Mouse (Mus musculus): ENCODE measurements around the gene Timp2. TPM values are rescaled to one million over a fixed set of nuclear protein-coding genes. Genes with fewer than 3 reads are reported as not detected.

Gene Timp2
- total RNA-seq, 1 experiment = 52.4 TPM

- no peaks in the 10 kb centered on the region for H3K9me3 ChIP-seq (ENCODE audit: control insufficient read depth, insufficient read depth, low read depth, low read length)
- TF ChIP-seq HCFC1 (IDR thresholded peaks at IDR 0.05; ENCODE audit: borderline replicate concordance, insufficient read depth, low read length) (no peak), MAFK (IDR thresholded peaks at IDR 0.05; ENCODE audit: insufficient read depth, low read depth, low read length) (no peak), ZC3H11A (IDR thresholded peaks at IDR 0.05; ENCODE audit: borderline replicate concordance, low read depth, low read length) (no peak), ZNF384 (IDR thresholded peaks at IDR 0.05; ENCODE audit: low read depth, low read length) (no peak), CHD2 (IDR thresholded peaks at IDR 0.05; ENCODE audit: low read depth, low read length) (no peak)
- H3K9ac ChIP-seq (ENCODE audit: insufficient read depth, low read depth, low read length, poor library complexity, severe bottlenecking) = no peak overlapping the region
- in situ Hi-C loops (cut with MboI; ENCODE audit: low sequenced_read_pairs in 2 of 2, unreplicated experiment in 2 of 2) = no loop called here
- no peaks in the 10 kb centered on the region for H3K4me1 ChIP-seq (ENCODE audit: control insufficient read depth in 2 of 2, insufficient read depth in 2 of 2, low read length in 2 of 2, poor library complexity in 1 of 2)
- no peak overlapping the region for H3K4me3 ChIP-seq (ENCODE audit: insufficient read depth in 1 of 2, low read depth in 1 of 2, low read length in 2 of 2, poor library complexity in 1 of 2, severe bottlenecking in 1 of 2)
- peak; percentile 53 for DNase-seq (ENCODE audit: low read depth, low spot score)
- H3K36me3 ChIP-seq (ENCODE audit: control insufficient read depth, insufficient read depth, low read length, poor library complexity, severe bottlenecking) = peaks cover 73% of the 10 kb centered on the region
- H3K27ac ChIP-seq (ENCODE audit: insufficient read depth, low read depth, low read length, poor library complexity, severe bottlenecking) = no peak overlapping the region
Measured at GRCm38 (mm10) chr11:118269827-118270226, 85.7 kb downstream of the Timp2 start.

GRCm38 (mm10) chr11:118266666-118267046 is 88.9 kb downstream of the Timp2 start:
- Histone ChIP-seq H3K9ac (ENCODE audit: insufficient read depth, low read depth, low read length, poor library complexity, severe bottlenecking) (no peak overlapping the region), H3K4me3 (ENCODE audit: insufficient read depth in 1 of 2, low read depth in 1 of 2, low read length in 2 of 2, poor library complexity in 1 of 2, severe bottlenecking in 1 of 2) (no peak overlapping the region), H3K36me3 (ENCODE audit: control insufficient read depth, insufficient read depth, low read length, poor library complexity, severe bottlenecking) (peaks cover 78% of the 10 kb centered on the region), H3K27ac (ENCODE audit: insufficient read depth, low read depth, low read length, poor library complexity, severe bottlenecking) (no peak overlapping the region), H3K9me3 (ENCODE audit: control insufficient read depth, insufficient read depth, low read depth, low read length) (no peaks in the 10 kb centered on the region), H3K4me1 (ENCODE audit: control insufficient read depth in 2 of 2, insufficient read depth in 2 of 2, low read length in 2 of 2, poor library complexity in 1 of 2) (no peaks in the 10 kb centered on the region)
- DNase-seq (ENCODE audit: low read depth, low spot score) = no peak
- in situ Hi-C loops (cut with MboI; ENCODE audit: low sequenced_read_pairs in 2 of 2, unreplicated experiment in 2 of 2) = no loop called here
- TF ChIP-seq ZC3H11A (IDR thresholded peaks at IDR 0.05; ENCODE audit: borderline replicate concordance, low read depth, low read length) = no peak
- TF ChIP-seq CHD2 (IDR thresholded peaks at IDR 0.05; ENCODE audit: low read depth, low read length) = no peak
- no peak for TF ChIP-seq HCFC1 (IDR thresholded peaks at IDR 0.05; ENCODE audit: borderline replicate concordance, insufficient read depth, low read length)
- no peak for TF ChIP-seq ZNF384 (IDR thresholded peaks at IDR 0.05; ENCODE audit: low read depth, low read length)
- no peak for TF ChIP-seq MAFK (IDR thresholded peaks at IDR 0.05; ENCODE audit: insufficient read depth, low read depth, low read length)

GRCm38 (mm10) chr11:118266044-118266665 is 89.4 kb downstream of the Timp2 start:
- Histone ChIP-seq H3K9ac (ENCODE audit: insufficient read depth, low read depth, low read length, poor library complexity, severe bottlenecking) (no peak overlapping the region), H3K4me3 (ENCODE audit: insufficient read depth in 1 of 2, low read depth in 1 of 2, low read length in 2 of 2, poor library complexity in 1 of 2, severe bottlenecking in 1 of 2) (no peak overlapping the region), H3K27ac (ENCODE audit: insufficient read depth, low read depth, low read length, poor library complexity, severe bottlenecking) (no peak overlapping the region; the same call in 1 of the 2 replicates), H3K36me3 (ENCODE audit: control insufficient read depth, insufficient read depth, low read length, poor library complexity, severe bottlenecking) (peaks cover 82% of the 10 kb centered on the region), H3K4me1 (ENCODE audit: control insufficient read depth in 2 of 2, insufficient read depth in 2 of 2, low read length in 2 of 2, poor library complexity in 1 of 2) (no peaks in the 10 kb centered on the region), H3K9me3 (ENCODE audit: control insufficient read depth, insufficient read depth, low read depth, low read length) (no peaks in the 10 kb centered on the region)
- in situ Hi-C loops (cut with MboI; ENCODE audit: low sequenced_read_pairs in 2 of 2, unreplicated experiment in 2 of 2) = no loop called here
- DNase-seq (ENCODE audit: low read depth, low spot score) = no peak
- no peak for TF ChIP-seq HCFC1 (IDR thresholded peaks at IDR 0.05; ENCODE audit: borderline replicate concordance, insufficient read depth, low read length)
- no peak for TF ChIP-seq ZC3H11A (IDR thresholded peaks at IDR 0.05; ENCODE audit: borderline replicate concordance, low read depth, low read length)

GRCm38 (mm10) chr11:118265621-118266020 is 89.9 kb downstream of the Timp2 start:
- H3K36me3 ChIP-seq (ENCODE audit: control insufficient read depth, insufficient read depth, low read length, poor library complexity, severe bottlenecking) = peaks cover 84% of the 10 kb centered on the region
- in situ Hi-C loops (cut with MboI; ENCODE audit: low sequenced_read_pairs in 2 of 2, unreplicated experiment in 2 of 2) = no loop called here

GRCm38 (mm10) chr11:118263146-118263545 is 92.4 kb downstream of the Timp2 start:
- Histone ChIP-seq H3K4me1 (ENCODE audit: control insufficient read depth in 2 of 2, insufficient read depth in 2 of 2, low read length in 2 of 2, poor library complexity in 1 of 2) (no peaks in the 10 kb centered on the region), H3K9me3 (ENCODE audit: control insufficient read depth, insufficient read depth, low read depth, low read length) (no peaks in the 10 kb centered on the region), H3K27ac (ENCODE audit: insufficient read depth, low read depth, low read length, poor library complexity, severe bottlenecking) (no peak overlapping the region), H3K9ac (ENCODE audit: insufficient read depth, low read depth, low read length, poor library complexity, severe bottlenecking) (no peak overlapping the region), H3K36me3 (ENCODE audit: control insufficient read depth, insufficient read depth, low read length, poor library complexity, severe bottlenecking) (peaks cover 91% of the 10 kb centered on the region), H3K4me3 (ENCODE audit: insufficient read depth in 1 of 2, low read depth in 1 of 2, low read length in 2 of 2, poor library complexity in 1 of 2, severe bottlenecking in 1 of 2) (no peak overlapping the region)
- no peak for TF ChIP-seq CHD2 (IDR thresholded peaks at IDR 0.05; ENCODE audit: low read depth, low read length)
- no peak for TF ChIP-seq ZNF384 (IDR thresholded peaks at IDR 0.05; ENCODE audit: low read depth, low read length)
- TF ChIP-seq ZC3H11A (IDR thresholded peaks at IDR 0.05; ENCODE audit: borderline replicate concordance, low read depth, low read length) = no peak
- TF ChIP-seq HCFC1 (IDR thresholded peaks at IDR 0.05; ENCODE audit: borderline replicate concordance, insufficient read depth, low read length) = no peak
- no peak for TF ChIP-seq MAFK (IDR thresholded peaks at IDR 0.05; ENCODE audit: insufficient read depth, low read depth, low read length)
- in situ Hi-C loops (cut with MboI; ENCODE audit: low sequenced_read_pairs in 2 of 2, unreplicated experiment in 2 of 2) = no loop called here
- no peak for DNase-seq (ENCODE audit: low read depth, low spot score)

More at GRCm38 (mm10) chr11:118265621-118266020, 89.9 kb downstream of the Timp2 start:
- Histone ChIP-seq H3K9ac (ENCODE audit: insufficient read depth, low read depth, low read length, poor library complexity, severe bottlenecking) (no peak overlapping the region), H3K9me3 (ENCODE audit: control insufficient read depth, insufficient read depth, low read depth, low read length) (no peaks in the 10 kb centered on the region), H3K4me1 (ENCODE audit: control insufficient read depth in 2 of 2, insufficient read depth in 2 of 2, low read length in 2 of 2, poor library complexity in 1 of 2) (no peaks in the 10 kb centered on the region), H3K27ac (ENCODE audit: insufficient read depth, low read depth, low read length, poor library complexity, severe bottlenecking) (no peak overlapping the region; the same call in 1 of the 2 replicates), H3K4me3 (ENCODE audit: insufficient read depth in 1 of 2, low read depth in 1 of 2, low read length in 2 of 2, poor library complexity in 1 of 2, severe bottlenecking in 1 of 2) (no peak overlapping the region)
- DNase-seq (ENCODE audit: low read depth, low spot score) = no peak
- TF ChIP-seq ZNF384 (IDR thresholded peaks at IDR 0.05; ENCODE audit: low read depth, low read length) (no peak), HCFC1 (IDR thresholded peaks at IDR 0.05; ENCODE audit: borderline replicate concordance, insufficient read depth, low read length) (no peak), CHD2 (IDR thresholded peaks at IDR 0.05; ENCODE audit: low read depth, low read length) (no peak), ZC3H11A (IDR thresholded peaks at IDR 0.05; ENCODE audit: borderline replicate concordance, low read depth, low read length) (no peak), MAFK (IDR thresholded peaks at IDR 0.05; ENCODE audit: insufficient read depth, low read depth, low read length) (no peak)
